Mouse (Mus musculus) left cerebral cortex, postnatal 14 days (tissue): ENCODE data around the gene Olfr1413. TPM values are rescaled to one million over a fixed set of nuclear protein-coding genes. Genes with fewer than 3 reads are reported as not detected.
A peak's percentile ranks its signal among the peaks of the same experiment; 100 is the strongest.

Experiments used
- DNase-seq, 2 experiments: peaks; one replicate each; pipeline ENCODE4 v3.0.0; 2021 to 2022; ENCODE audit warnings: low spot score in 2 of 2, mixed read lengths in 1 of 2
- intact Hi-C: fragments of 180-260 bp; cut with DNase I; formaldehyde crosslinking; loops from one replicate; pipeline ENCODE4 v1.15.1; 2025
- long read RNA-seq, 2 experiments: library from polyadenylated mRNA; stranded (forward); transcript quantifications; one replicate each; pipeline ENCODE4 v2.0.0; 2021
- total RNA-seq, 2 experiments: library from RNA; stranded (reverse); gene quantifications; 2 replicates each; pipeline ENCODE4 v1.2.3; 2021

Olfr1413 gene
- total RNA-seq = not detected
- long read RNA-seq, experiment 1 = 0 reads
- long read RNA-seq, experiment 2 = 0 reads

GRCm38 (mm10) chr1:92571022-92571421 lies at the start of gene Olfr1413:
Olfr1413 (plus strand) TSS chr1:92571322.
- DNase-seq = no peak
- intact Hi-C loops = no loop called here

GRCm38 (mm10) chr1:92521376-92521775 lies 49.7 kb upstream of the Olfr1413 start:
- intact Hi-C loops = loop anchor here (1.0 to 5.0 kb wide), 2 partner anchors 90 to 311 kb away; partner anchors contain the start of gene Gpc1
- peak; percentile 61 to 67 for DNase-seq

GRCm38 (mm10) chr1:92523764-92524163 lies 47.4 kb upstream of the Olfr1413 start:
- intact Hi-C loops = loop anchor here (5.0 kb wide), 1 partner anchor 309 kb away; the partner anchor contains the start of gene Gpc1
- DNase-seq = no peak

GRCm38 (mm10) chr1:92536972-92537371 lies 34.1 kb upstream of the Olfr1413 start:
- no peak for DNase-seq
- intact Hi-C loops = no loop called here

GRCm38 (mm10) chr1:92539071-92539470 lies 32.1 kb upstream of the Olfr1413 start:
- peak in 1 of 2 experiments; percentile 13 for DNase-seq
- intact Hi-C loops = no loop called here

GRCm38 (mm10) chr1:92545929-92546328 lies 25.2 kb upstream of the Olfr1413 start:
- intact Hi-C loops = no loop called here
- DNase-seq = no peak

- intact Hi-C loops = no loop called here
- DNase-seq = no peak
Measured at GRCm38 (mm10) chr1:92585479-92585878, 14.4 kb downstream of the Olfr1413 start, which contains the start of gene Olfr1412. Olfr1412 (plus strand) TSS chr1:92585779.

- intact Hi-C loops = no loop called here
- no peak for DNase-seq
Measured at GRCm38 (mm10) chr1:92594111-92594510, 23.0 kb downstream of the Olfr1413 start, which contains the start of gene Olfr1411. Olfr1411 (plus strand) TSS chr1:92594411.

GRCm38 (mm10) chr1:92596019-92596418 lies 24.9 kb downstream of the Olfr1413 start:
- no peak for DNase-seq
- intact Hi-C loops = no loop called here

- intact Hi-C loops = no loop called here
- no peak for DNase-seq
Measured at GRCm38 (mm10) chr1:92605482-92605881, 34.4 kb downstream of the Olfr1413 start, which contains the start of gene Olfr1410. Olfr1410 (plus strand) TSS chr1:92605782.

- intact Hi-C loops = no loop called here
- DNase-seq = no peak
Measured at GRCm38 (mm10) chr1:92607711-92608110, 36.6 kb downstream of the Olfr1413 start.

GRCm38 (mm10) chr1:92611008-92611407 lies 39.9 kb downstream of the Olfr1413 start:
- DNase-seq = peak; percentile 52 to 78
- intact Hi-C loops = loop anchor here (1.0 to 10.0 kb wide), 2 partner anchors 90 to 224 kb away; partner anchors contain the start of gene Gpc1

- no peak for DNase-seq
- intact Hi-C loops = loop anchor here (10.0 kb wide), 1 partner anchor 222 kb away; the partner anchor contains the start of gene Gpc1
Measured at GRCm38 (mm10) chr1:92613175-92613574, 42.1 kb downstream of the Olfr1413 start.

GRCm38 (mm10) chr1:92614516-92614915 lies 43.4 kb downstream of the Olfr1413 start:
- DNase-seq = peak; percentile 37 to 65
- intact Hi-C loops = loop anchor here (10.0 kb wide), 1 partner anchor 220 kb away; the partner anchor contains the start of gene Gpc1

- no peak for DNase-seq
- intact Hi-C loops = loop anchor here (1.0 to 10.0 kb wide), 2 partner anchors 31 to 219 kb away; partner anchors contain the start of gene Gpc1
Measured at GRCm38 (mm10) chr1:92616046-92616445, 44.9 kb downstream of the Olfr1413 start.

- no peak for DNase-seq
- intact Hi-C loops = loop anchor here (10.0 kb wide), 1 partner anchor 217 kb away; the partner anchor contains the start of gene Gpc1
Measured at GRCm38 (mm10) chr1:92617488-92617887, 46.4 kb downstream of the Olfr1413 start, which contains the start of gene Olfr12. Olfr12 (plus strand) TSS chr1:92617788.

GRCm38 (mm10) chr1:92618360-92618759 lies 47.2 kb downstream of the Olfr1413 start:
- intact Hi-C loops = loop anchor here (10.0 kb wide), 1 partner anchor 216 kb away; the partner anchor contains the start of gene Gpc1
- DNase-seq = no peak
